Mouse (Mus musculus): ENCODE results near the gene Klra9.

DNA sequence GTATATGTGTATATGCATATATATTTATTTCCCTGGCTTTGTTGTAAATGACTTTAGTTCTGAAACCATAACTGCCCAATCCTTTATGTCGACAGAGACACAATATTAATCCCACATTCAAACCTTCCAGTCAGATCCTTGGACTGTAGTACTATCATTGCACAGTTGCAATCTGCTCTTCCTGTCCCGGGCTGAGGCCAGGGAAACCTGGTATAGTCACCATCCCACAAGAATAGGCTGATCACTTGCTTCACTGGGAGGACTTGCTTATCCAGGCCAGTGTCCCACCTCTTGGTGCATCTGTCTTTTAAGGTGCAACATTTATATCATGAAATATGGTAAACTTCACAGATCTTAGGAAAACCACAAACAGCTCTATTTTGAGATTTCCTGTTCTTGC lies 44.6 kb upstream of the Klra9 start:
- no peak for TF ChIP-seq CTCF (IDR thresholded peaks at IDR 0.05; ENCODE audit: extremely low read depth, insufficient read depth, insufficient read length, insufficient replicate concordance)
- no peak for TF ChIP-seq POLR2A (IDR thresholded peaks at IDR 0.05; ENCODE audit: low read depth, low read length)

Data from spleen, adult 2 months (tissue).